Mouse (Mus musculus) embryonic facial prominence, embryonic 12.5 days (tissue): ENCODE data around the gene March6. TPM values are rescaled to one million over a fixed set of nuclear protein-coding genes. Genes with fewer than 3 reads are reported as not detected.

Source experiments
- ATAC-seq: fragments of 200-750 bp; cut with Nextera tagmentation; 2 replicates; pipeline ENCODE4 v1.8.0; 2017; ENCODE audit not compliant: insufficient number of reproducible peaks, insufficient read depth, low FRiP score, low TSS enrichment
- H3K27ac ChIP-seq: fragments of 300-500 bp; sonication (generic); 2 replicates; pipeline ENCODE4 v1.5.1; 2016; ENCODE audit warnings: mild to moderate bottlenecking
- H3K27me3 ChIP-seq: fragments of 300-500 bp; sonication (generic); 2 replicates; pipeline ENCODE4 v1.6.1; 2016; ENCODE audit warnings: mild to moderate bottlenecking, moderate library complexity
- H3K36me3 ChIP-seq: fragments of 300-500 bp; sonication (generic); 2 replicates; pipeline ENCODE4 v1.6.1; 2016; ENCODE audit warnings: mild to moderate bottlenecking
- H3K4me1 ChIP-seq: fragments of 300-500 bp; sonication (generic); 2 replicates; pipeline ENCODE4 v1.6.1; 2016
- H3K4me2 ChIP-seq: fragments of 300-500 bp; sonication (generic); replicated peaks from 2 replicates; pipeline ENCODE4 v1.6.1; 2016; ENCODE audit warnings: mild to moderate bottlenecking, moderate library complexity
- H3K4me3 ChIP-seq: fragments of 300-500 bp; sonication (generic); 2 replicates; pipeline ENCODE4 v1.5.1; 2016; ENCODE audit warnings: mild to moderate bottlenecking
- H3K9ac ChIP-seq: fragments of 300-500 bp; sonication (generic); 2 replicates; pipeline ENCODE4 v1.6.1; 2016; ENCODE audit warnings: mild to moderate bottlenecking, moderate library complexity
- H3K9me3 ChIP-seq: fragments of 300-500 bp; sonication (generic); 2 replicates; pipeline ENCODE4 v1.6.1; 2016; ENCODE audit warnings: mild to moderate bottlenecking, moderate library complexity
- WGBS: fragments of 180-500 bp; shearing (Covaris S2); methylation state at CpG from one replicate; pipeline ENCODE4 v1.1.7; 2016; 5-methylcytosine and 5-hydroxymethylcytosine counted together
- polyA plus RNA-seq: library from polyadenylated mRNA; unstranded; fragments of >200 nt; fragmentation: Nextera tagmentation; extraction: Ambion mirVana; gene quantifications from 2 replicates; pipeline ENCODE4 v1.2.1, GENCODE M21; 2016

The March6 gene
- polyA plus RNA-seq, 1 experiment from 2014 or later: 44.6 TPM

GRCm38 (mm10) chr15:31442698-31443097 is 88.2 kb downstream of the March6 start:
- no peak overlapping the region for H3K27ac ChIP-seq
- H3K36me3 ChIP-seq: no peaks in the 10 kb centered on the region
- no peaks in the 10 kb centered on the region for H3K9me3 ChIP-seq
- H3K9ac ChIP-seq: no peak overlapping the region
- no peak overlapping the region for H3K4me3 ChIP-seq
- ATAC-seq: no peak
- WGBS: 82% methylated on average over 4 of the region's 4 CpGs
- H3K4me2 ChIP-seq: no peak overlapping the region
- H3K4me1 ChIP-seq: no peaks in the 10 kb centered on the region
- no peaks in the 10 kb centered on the region for H3K27me3 ChIP-seq

- no peak overlapping the region for H3K4me3 ChIP-seq
- 78% methylated on average over 6 of the region's 6 CpGs for WGBS
- no peaks in the 10 kb centered on the region for H3K27me3 ChIP-seq
- H3K9ac ChIP-seq: no peak overlapping the region
- H3K9me3 ChIP-seq: no peaks in the 10 kb centered on the region
- no peak overlapping the region for H3K27ac ChIP-seq
- H3K4me1 ChIP-seq: no peaks in the 10 kb centered on the region
- no peaks in the 10 kb centered on the region for H3K36me3 ChIP-seq
- H3K4me2 ChIP-seq: no peak overlapping the region
- no peak for ATAC-seq
Measured at GRCm38 (mm10) chr15:31441996-31442395, 88.9 kb downstream of the March6 start.

GRCm38 (mm10) chr15:31436811-31437210 is 94.0 kb downstream of the March6 start:
- Histone ChIP-seq H3K4me1 (no peaks in the 10 kb centered on the region), H3K27me3 (no peaks in the 10 kb centered on the region), H3K27ac (no peak overlapping the region), H3K36me3 (no peaks in the 10 kb centered on the region), H3K9me3 (no peaks in the 10 kb centered on the region), H3K4me2 (no peak overlapping the region), H3K9ac (no peak overlapping the region), H3K4me3 (no peak overlapping the region)
- ATAC-seq: no peak
- 70% methylated on average over 2 of the region's 2 CpGs for WGBS

GRCm38 (mm10) chr15:31436083-31436482 is 94.8 kb downstream of the March6 start:
- Histone ChIP-seq H3K4me3 (no peak overlapping the region), H3K4me2 (no peak overlapping the region), H3K27me3 (no peaks in the 10 kb centered on the region), H3K36me3 (no peaks in the 10 kb centered on the region), H3K9ac (no peak overlapping the region), H3K4me1 (no peaks in the 10 kb centered on the region), H3K9me3 (no peaks in the 10 kb centered on the region), H3K27ac (no peak overlapping the region)
- ATAC-seq: no peak
- 59% methylated on average over 1 of the region's 1 CpGs for WGBS

GRCm38 (mm10) chr15:31433768-31434167 is 97.1 kb downstream of the March6 start:
- no peak overlapping the region for H3K27ac ChIP-seq
- 75% methylated on average over 7 of the region's 7 CpGs for WGBS
- H3K9ac ChIP-seq: no peak overlapping the region
- H3K36me3 ChIP-seq: no peaks in the 10 kb centered on the region
- no peak for ATAC-seq
- H3K27me3 ChIP-seq: no peaks in the 10 kb centered on the region
- H3K4me1 ChIP-seq: no peaks in the 10 kb centered on the region
- H3K4me2 ChIP-seq: no peak overlapping the region
- H3K4me3 ChIP-seq: no peak overlapping the region
- no peaks in the 10 kb centered on the region for H3K9me3 ChIP-seq

GRCm38 (mm10) chr15:31431847-31432246 is 99.0 kb downstream of the March6 start:
- WGBS: 73% methylated on average over 8 of the region's 8 CpGs
- no peak for ATAC-seq
- Histone ChIP-seq H3K27me3 (no peaks in the 10 kb centered on the region), H3K36me3 (no peaks in the 10 kb centered on the region), H3K9ac (no peak overlapping the region), H3K4me2 (no peak overlapping the region), H3K4me1 (no peaks in the 10 kb centered on the region), H3K4me3 (no peak overlapping the region), H3K27ac (no peak overlapping the region), H3K9me3 (no peaks in the 10 kb centered on the region)

GRCm38 (mm10) chr15:31430014-31430413 is 100.8 kb downstream of the March6 start:
- no peaks in the 10 kb centered on the region for H3K36me3 ChIP-seq
- WGBS: 74% methylated on average over 2 of the region's 2 CpGs
- no peak overlapping the region for H3K27ac ChIP-seq
- no peak for ATAC-seq
- H3K4me3 ChIP-seq: no peak overlapping the region
- H3K4me2 ChIP-seq: no peak overlapping the region
- H3K27me3 ChIP-seq: no peaks in the 10 kb centered on the region
- H3K9me3 ChIP-seq: no peaks in the 10 kb centered on the region
- no peaks in the 10 kb centered on the region for H3K4me1 ChIP-seq
- H3K9ac ChIP-seq: no peak overlapping the region

- no peak for ATAC-seq
- 78% methylated on average over 7 of the region's 7 CpGs for WGBS
- Histone ChIP-seq H3K9ac (no peak overlapping the region), H3K9me3 (no peaks in the 10 kb centered on the region), H3K36me3 (no peaks in the 10 kb centered on the region), H3K4me1 (no peaks in the 10 kb centered on the region), H3K4me2 (no peak overlapping the region), H3K4me3 (no peak overlapping the region), H3K27me3 (no peaks in the 10 kb centered on the region), H3K27ac (no peak overlapping the region)
Measured at GRCm38 (mm10) chr15:31429429-31429828, 101.4 kb downstream of the March6 start.

- Histone ChIP-seq H3K9me3 (no peaks in the 10 kb centered on the region), H3K4me1 (no peaks in the 10 kb centered on the region), H3K4me2 (no peak overlapping the region), H3K36me3 (no peaks in the 10 kb centered on the region), H3K27me3 (no peaks in the 10 kb centered on the region), H3K4me3 (no peak overlapping the region), H3K27ac (no peak overlapping the region), H3K9ac (no peak overlapping the region)
- ATAC-seq: no peak
- 49% methylated on average over 12 of the region's 12 CpGs for WGBS
Measured at GRCm38 (mm10) chr15:31428571-31428970, 102.3 kb downstream of the March6 start.

- H3K4me3 ChIP-seq: no peak overlapping the region
- H3K36me3 ChIP-seq: no peaks in the 10 kb centered on the region
- no peak overlapping the region for H3K27ac ChIP-seq
- H3K27me3 ChIP-seq: no peaks in the 10 kb centered on the region
- no peak overlapping the region for H3K4me2 ChIP-seq
- H3K9ac ChIP-seq: no peak overlapping the region
- no peaks in the 10 kb centered on the region for H3K9me3 ChIP-seq
- WGBS: 67% methylated on average over 3 of the region's 3 CpGs
- H3K4me1 ChIP-seq: no peaks in the 10 kb centered on the region
- no peak for ATAC-seq
Measured at GRCm38 (mm10) chr15:31427390-31427789, 103.5 kb downstream of the March6 start.

- Histone ChIP-seq H3K27me3 (no peaks in the 10 kb centered on the region), H3K9ac (no peak overlapping the region), H3K9me3 (no peaks in the 10 kb centered on the region), H3K4me3 (no peak overlapping the region), H3K4me2 (no peak overlapping the region), H3K4me1 (no peaks in the 10 kb centered on the region), H3K27ac (no peak overlapping the region), H3K36me3 (no peaks in the 10 kb centered on the region)
- no peak for ATAC-seq
- 51% methylated on average over 8 of the region's 8 CpGs for WGBS
Measured at GRCm38 (mm10) chr15:31426066-31426706, 104.7 kb downstream of the March6 start.

- Histone ChIP-seq H3K9me3 (no peaks in the 10 kb centered on the region), H3K4me2 (no peak overlapping the region), H3K27ac (no peak overlapping the region), H3K9ac (no peak overlapping the region), H3K27me3 (no peaks in the 10 kb centered on the region), H3K4me3 (no peak overlapping the region), H3K36me3 (no peaks in the 10 kb centered on the region), H3K4me1 (no peaks in the 10 kb centered on the region)
- ATAC-seq: no peak
- 68% methylated on average over 7 of the region's 7 CpGs for WGBS
Measured at GRCm38 (mm10) chr15:31422649-31423369, 108.0 kb downstream of the March6 start.
